Mouse (Mus musculus) ovary, adult 18-20 months (tissue): Measurements from ENCODE around the gene Psma4.

ENCODE experiments used
- DNase-seq: peaks from one replicate; pipeline ENCODE4 v3.0.0; 2022; ENCODE audit warnings: low spot score, mixed read lengths

Gene Psma4

GRCm38 (mm10) chr9:54990362-54990761 lies 39.8 kb downstream of the Psma4 start:
- DNase-seq = no peak

- DNase-seq = no peak
These were observed 43.8 kb downstream of the Psma4 start for GRCm38 (mm10) chr9:54994381-54994780.

GRCm38 (mm10) chr9:54995645-54996044 lies 45.1 kb downstream of the Psma4 start:
- DNase-seq = no peak

GRCm38 (mm10) chr9:55003609-55004008 lies 53.0 kb downstream of the Psma4 start:
- no peak for DNase-seq
